Mouse (Mus musculus) yolk sac, embryonic 10.5 days (tissue): ENCODE measurements around the gene B430306N03Rik.
"Not testable (repeated sequence)": the region's sequence is repeated elsewhere in the genome, so short reads cannot be mapped to it uniquely, and the experiment has no call there.

Experiments
- DNase-seq: peaks from one replicate; pipeline ENCODE4 v3.0.0-alpha.2; 2017; ENCODE audit warnings: low spot score

B430306N03Rik gene

GRCm38 (mm10) chr17:48315905-48316579 is at the start of gene B430306N03Rik:
Gene B430306N03Rik (plus strand): TSS chr17:48316141.
- DNase-seq: not testable (repeated sequence)

- no peak for DNase-seq
These were observed 49.2 kb upstream of the B430306N03Rik start for GRCm38 (mm10) chr17:48266610-48267304.

GRCm38 (mm10) chr17:48267591-48267990 is 48.4 kb upstream of the B430306N03Rik start:
- no peak for DNase-seq

GRCm38 (mm10) chr17:48268276-48268675 is 47.7 kb upstream of the B430306N03Rik start:
- DNase-seq: no peak

- no peak for DNase-seq
These were observed 46.1 kb upstream of the B430306N03Rik start for GRCm38 (mm10) chr17:48269833-48270232.

- DNase-seq: peak; percentile 47
These were observed 43.8 kb upstream of the B430306N03Rik start for GRCm38 (mm10) chr17:48272158-48272557.

- no peak for DNase-seq
These were observed 43.3 kb upstream of the B430306N03Rik start for GRCm38 (mm10) chr17:48272598-48272997.

- DNase-seq: no peak
These were observed 41.8 kb upstream of the B430306N03Rik start for GRCm38 (mm10) chr17:48274098-48274497.

- DNase-seq: peak; percentile 44
These were observed 41.1 kb upstream of the B430306N03Rik start for GRCm38 (mm10) chr17:48274885-48275284.

GRCm38 (mm10) chr17:48275736-48276135 is 40.2 kb upstream of the B430306N03Rik start:
- no peak for DNase-seq

GRCm38 (mm10) chr17:48278381-48278780 is 37.6 kb upstream of the B430306N03Rik start:
- DNase-seq: no peak

GRCm38 (mm10) chr17:48279002-48279401 is 36.9 kb upstream of the B430306N03Rik start:
- DNase-seq: no peak

GRCm38 (mm10) chr17:48280943-48281738 is 34.8 kb upstream of the B430306N03Rik start:
- no peak for DNase-seq

- no peak for DNase-seq
These were observed 34.2 kb upstream of the B430306N03Rik start for GRCm38 (mm10) chr17:48281739-48282085.

- DNase-seq: no peak
These were observed 29.2 kb upstream of the B430306N03Rik start for GRCm38 (mm10) chr17:48286765-48287164.

GRCm38 (mm10) chr17:48287276-48287675 is 28.7 kb upstream of the B430306N03Rik start:
- no peak for DNase-seq

- no peak for DNase-seq
These were observed 22.3 kb upstream of the B430306N03Rik start for GRCm38 (mm10) chr17:48293500-48294194.

- peak; percentile 33 for DNase-seq
These were observed 16.7 kb upstream of the B430306N03Rik start, which contains the start of gene Treml2 for GRCm38 (mm10) chr17:48299203-48299602. Gene Treml2 (plus strand): TSS chr17:48299498.

GRCm38 (mm10) chr17:48299756-48300155 is 16.2 kb upstream of the B430306N03Rik start:
- DNase-seq: no peak

- DNase-seq: no peak
These were observed 15.7 kb upstream of the B430306N03Rik start for GRCm38 (mm10) chr17:48300199-48300598.

- DNase-seq: no peak
These were observed 15.1 kb upstream of the B430306N03Rik start for GRCm38 (mm10) chr17:48300861-48301260.

GRCm38 (mm10) chr17:48301792-48302191 is 14.1 kb upstream of the B430306N03Rik start:
- no peak for DNase-seq
